Mouse (Mus musculus) urinary bladder, adult 18-20 months (tissue): Measurements from ENCODE around the gene Olfr1138.

Experiments
- DNase-seq, 2 experiments: peaks; one replicate each; pipeline ENCODE4 v3.0.0; 2022; ENCODE audit warnings: low spot score in 2 of 2, mixed read lengths in 2 of 2

Gene Olfr1138

DNA sequence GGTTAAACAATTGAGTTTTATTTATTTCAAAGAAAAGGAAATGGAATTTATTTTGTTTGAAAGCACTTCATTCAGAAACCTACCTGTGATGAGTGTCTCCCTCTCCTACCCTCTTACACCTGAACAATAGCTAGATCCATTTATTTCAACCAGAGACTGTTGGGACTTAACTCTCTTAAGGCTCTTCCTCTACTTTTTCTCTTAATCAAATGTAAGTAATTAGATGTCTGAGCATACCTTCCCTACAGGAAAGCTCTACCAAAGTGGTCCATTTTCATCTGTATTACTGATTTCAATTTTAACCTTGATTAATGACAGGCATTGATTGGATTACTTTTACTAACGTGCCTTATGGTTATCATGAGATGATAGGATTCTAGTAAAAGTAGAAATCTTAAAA lies at the start of gene Olfr1138:
Gene Olfr1138 (minus strand): TSS at position 101 of the 400 bp plus-strand sequence.
- no peak for DNase-seq

DNA sequence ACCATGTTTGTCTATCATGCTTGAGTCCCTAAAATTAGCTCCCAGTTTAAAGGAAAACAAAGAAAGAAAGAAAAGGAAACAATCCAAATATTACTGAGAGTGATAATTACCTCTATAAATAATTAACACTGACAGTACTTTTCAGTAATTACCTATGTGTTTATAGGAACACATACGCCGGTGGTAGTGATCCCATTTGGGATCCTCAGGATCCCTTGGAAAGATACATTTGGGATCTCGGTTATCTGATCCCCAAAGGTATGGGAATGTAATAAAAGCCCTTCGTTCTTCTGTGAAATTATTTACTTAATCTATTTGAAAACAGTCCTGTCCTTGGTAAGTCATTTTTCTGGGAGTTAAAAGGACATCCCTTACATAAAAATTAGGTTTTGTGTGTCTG lies 39.4 kb upstream of the Olfr1138 start, which contains the start of gene Olfr152:
Gene Olfr152 (plus strand): TSS at position 301 of the 400 bp plus-strand sequence.
- no peak for DNase-seq

DNA sequence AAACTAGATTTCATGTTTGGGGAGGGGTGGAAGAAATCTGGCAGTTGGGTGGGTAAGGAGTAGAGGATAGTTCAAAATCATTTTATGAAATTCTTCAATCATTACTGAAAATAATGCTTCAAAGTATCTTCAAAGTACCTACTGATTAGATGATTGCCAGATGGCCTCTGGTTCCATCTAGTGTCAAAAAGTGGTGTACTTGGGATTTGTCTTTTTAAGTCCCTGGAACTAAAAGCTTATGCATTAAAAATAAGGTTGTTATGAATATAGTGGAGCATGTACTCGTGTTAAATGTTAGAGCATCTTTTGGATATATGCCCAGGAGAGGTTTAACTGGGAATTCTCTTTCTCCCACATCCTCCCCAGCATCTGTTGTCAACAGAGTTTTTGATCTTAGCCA lies 36.4 kb upstream of the Olfr1138 start:
- no peak for DNase-seq

DNA sequence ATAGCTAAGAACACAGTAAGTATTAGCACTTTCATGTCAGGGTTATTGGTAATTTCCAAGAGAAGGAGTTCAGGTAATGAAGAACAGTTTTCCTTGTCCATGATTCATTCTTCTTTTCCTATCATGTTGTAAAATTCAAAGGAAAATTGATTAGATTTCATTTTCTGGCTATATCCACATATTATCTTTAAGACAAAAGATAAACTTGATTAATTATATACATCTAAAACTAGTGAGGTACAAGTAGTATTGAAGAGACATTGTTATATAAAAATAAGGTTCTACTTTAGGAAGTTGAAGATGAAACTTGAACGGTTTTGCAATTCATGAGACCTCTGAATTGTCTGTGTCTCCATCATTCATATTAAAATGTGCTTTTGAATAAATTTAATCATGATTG lies 14.1 kb upstream of the Olfr1138 start, which contains the start of gene Olfr1141:
Gene Olfr1141 (minus strand): TSS at position 101 of the 400 bp plus-strand sequence.
- no peak for DNase-seq

DNA sequence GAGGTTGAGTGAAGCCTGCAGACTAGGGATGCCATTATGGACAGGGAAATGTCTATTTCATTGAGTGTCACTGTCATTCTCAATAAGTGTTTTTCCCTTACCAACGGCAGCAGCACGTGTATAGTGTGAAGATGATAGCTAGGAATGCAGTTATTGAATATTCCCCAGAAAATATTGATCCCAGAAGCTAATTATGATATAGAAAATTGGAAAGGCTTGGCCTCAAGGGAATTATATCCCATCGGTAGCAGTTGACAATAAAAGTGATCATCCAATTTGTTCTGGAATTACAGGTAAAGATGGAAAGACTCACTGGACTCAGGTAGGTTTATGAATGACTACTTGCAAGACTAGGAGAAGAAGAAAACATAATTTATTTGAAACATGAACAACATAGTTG lies 3.7 kb upstream of the Olfr1138 start, which contains the start of gene Olfr1140:
Gene Olfr1140 (plus strand): TSS at position 301 of the 400 bp plus-strand sequence.
- no peak for DNase-seq

DNA sequence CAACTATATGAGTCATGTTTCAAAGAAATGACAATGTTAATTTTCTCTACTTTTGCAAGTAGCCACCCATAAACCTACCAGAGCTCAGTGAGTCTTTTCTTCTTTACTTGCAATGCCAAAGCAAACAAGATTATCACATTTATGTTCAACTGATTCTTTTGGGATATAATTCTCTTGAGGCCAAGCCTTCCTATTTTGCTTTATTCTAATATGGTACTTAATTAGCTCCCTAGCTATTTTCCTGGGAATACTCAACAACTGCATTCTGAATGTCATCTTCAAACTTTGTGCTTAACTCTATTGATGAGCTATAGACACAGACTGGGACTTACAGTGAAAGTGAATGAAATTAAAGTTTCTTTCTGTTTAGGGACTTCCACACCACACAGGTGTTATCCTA lies 26.7 kb downstream of the Olfr1138 start, which contains the start of gene Olfr1137:
Gene Olfr1137 (minus strand): TSS at position 101 of the 400 bp plus-strand sequence.
- no peak for DNase-seq

DNA sequence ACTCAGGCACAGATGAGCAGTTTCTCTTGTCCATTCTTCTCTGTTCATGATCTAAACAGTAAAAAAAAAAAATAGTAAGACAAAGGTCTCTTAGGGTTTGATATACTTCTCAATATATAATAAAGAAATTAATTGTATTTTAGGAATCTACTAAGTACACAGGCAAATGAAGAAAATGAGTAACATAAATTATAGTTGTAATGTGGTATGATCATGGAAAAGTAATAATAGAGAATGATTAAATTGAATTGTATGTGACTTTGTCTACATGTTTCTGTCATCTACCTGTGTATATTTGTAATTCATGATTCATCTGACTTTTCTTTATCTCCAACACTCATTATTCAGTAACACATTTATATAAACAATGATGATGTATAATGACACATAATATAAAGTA lies 45.9 kb downstream of the Olfr1138 start, which contains the start of gene Olfr1136:
Gene Olfr1136 (minus strand): TSS at position 101 of the 400 bp plus-strand sequence.
- no peak for DNase-seq
